Mouse (Mus musculus): ENCODE data around the gene Snx11. TPM values are rescaled to one million over a fixed set of nuclear protein-coding genes. Genes with fewer than 3 reads are reported as not detected.

Gene Snx11
- polyA plus RNA-seq, 1 experiment from 2014 or later, result 43.9 TPM

GRCm38 (mm10) chr11:96741995-96742394 lies 35.4 kb downstream of the Snx11 start:
- Histone ChIP-seq H3K4me1 (ENCODE audit: control insufficient read depth, insufficient read depth, low read length) (peaks cover 46% of the 10 kb centered on the region), H3K4me3 (ENCODE audit: low read depth, low read length) (0 out of 2 replicates have a peak overlapping the region, but pooled peaks have one; percentile 1), H3K36me3 (ENCODE audit: control insufficient read depth, insufficient read depth, low read length) (no peaks in the 10 kb centered on the region), H3K27me3 (ENCODE audit: control insufficient read depth, insufficient read depth, low read length) (no peaks in the 10 kb centered on the region), H3K9ac (replicated peaks; ENCODE audit: low read depth, low read length) (peak overlapping the region; percentile 53; the same call in 1 of the 2 replicates), H3K27ac (ENCODE audit: low read depth, low read length) (peak overlapping the region; percentile 95), H3K4me2 (ENCODE audit: low read depth, low read length) (peak overlapping the region; percentile 54), H3K9me3 (ENCODE audit: control insufficient read depth, low read length) (no peaks in the 10 kb centered on the region)
- peak; percentile 64 for ATAC-seq (ENCODE audit: low read depth)
- WGBS, result 6% methylated on average over 12 of the region's 12 CpGs

- H3K4me1 ChIP-seq (ENCODE audit: control insufficient read depth, insufficient read depth, low read length), result peaks cover 53% of the 10 kb centered on the region
- no peaks in the 10 kb centered on the region for H3K27me3 ChIP-seq (ENCODE audit: control insufficient read depth, insufficient read depth, low read length)
- peak overlapping the region; percentile 21; the same call in 1 of the 2 replicates for H3K4me3 ChIP-seq (ENCODE audit: low read depth, low read length)
- no peak for ATAC-seq (ENCODE audit: low read depth)
- H3K36me3 ChIP-seq (ENCODE audit: control insufficient read depth, insufficient read depth, low read length), result no peaks in the 10 kb centered on the region
- H3K9me3 ChIP-seq (ENCODE audit: control insufficient read depth, low read length), result no peaks in the 10 kb centered on the region
- WGBS, result 22% methylated on average over 12 of the region's 12 CpGs
- peak overlapping the region; percentile 53 for H3K9ac ChIP-seq (replicated peaks; ENCODE audit: low read depth, low read length)
- peak overlapping the region; percentile 95 for H3K27ac ChIP-seq (ENCODE audit: low read depth, low read length)
- peak overlapping the region; percentile 54 for H3K4me2 ChIP-seq (ENCODE audit: low read depth, low read length)
Observed at GRCm38 (mm10) chr11:96740796-96741195, 36.6 kb downstream of the Snx11 start.

- peak overlapping the region; percentile 26 for H3K4me2 ChIP-seq (ENCODE audit: low read depth, low read length)
- 28% methylated on average over 14 of the region's 14 CpGs for WGBS
Observed at GRCm38 (mm10) chr11:96737673-96738471, 39.5 kb downstream of the Snx11 start.

GRCm38 (mm10) chr11:96736361-96736760 lies 41.0 kb downstream of the Snx11 start:
- H3K27ac ChIP-seq (ENCODE audit: low read depth, low read length), result peak overlapping the region; percentile 83
- ATAC-seq (ENCODE audit: low read depth), result 0 out of 2 replicates have a peak, but pooled peaks have one; percentile 22
- WGBS, result 9% methylated on average over 11 of the region's 11 CpGs

More at GRCm38 (mm10) chr11:96737673-96738471, 39.5 kb downstream of the Snx11 start:
- Histone ChIP-seq H3K9ac (replicated peaks; ENCODE audit: low read depth, low read length) (peak overlapping the region; percentile 44), H3K36me3 (ENCODE audit: control insufficient read depth, insufficient read depth, low read length) (no peaks in the 10 kb centered on the region), H3K9me3 (ENCODE audit: control insufficient read depth, low read length) (no peaks in the 10 kb centered on the region), H3K27ac (ENCODE audit: low read depth, low read length) (peak overlapping the region; percentile 68), H3K27me3 (ENCODE audit: control insufficient read depth, insufficient read depth, low read length) (no peaks in the 10 kb centered on the region), H3K4me3 (ENCODE audit: low read depth, low read length) (no peak overlapping the region), H3K4me1 (ENCODE audit: control insufficient read depth, insufficient read depth, low read length) (peaks cover 50% of the 10 kb centered on the region)
- ATAC-seq (ENCODE audit: low read depth), result no peak

GRCm38 (mm10) chr11:96735908-96736307 lies 41.5 kb downstream of the Snx11 start:
- Histone ChIP-seq H3K4me2 (ENCODE audit: low read depth, low read length) (peak overlapping the region; percentile 34), H3K27me3 (ENCODE audit: control insufficient read depth, insufficient read depth, low read length) (no peaks in the 10 kb centered on the region), H3K9me3 (ENCODE audit: control insufficient read depth, low read length) (no peaks in the 10 kb centered on the region), H3K36me3 (ENCODE audit: control insufficient read depth, insufficient read depth, low read length) (no peaks in the 10 kb centered on the region), H3K9ac (replicated peaks; ENCODE audit: low read depth, low read length) (0 out of 2 replicates have a peak overlapping the region, but pooled peaks have one; percentile 21), H3K27ac (ENCODE audit: low read depth, low read length) (peak overlapping the region; percentile 83), H3K4me3 (ENCODE audit: low read depth, low read length) (peak overlapping the region; percentile 2; the same call in 1 of the 2 replicates), H3K4me1 (ENCODE audit: control insufficient read depth, insufficient read depth, low read length) (peaks cover 45% of the 10 kb centered on the region)
- peak; percentile 81; the same call in 1 of the 2 replicates for ATAC-seq (ENCODE audit: low read depth)
- 2% methylated on average over 19 of the region's 19 CpGs for WGBS

More at GRCm38 (mm10) chr11:96736361-96736760, 41.0 kb downstream of the Snx11 start:
- Histone ChIP-seq H3K4me2 (ENCODE audit: low read depth, low read length) (peak overlapping the region; percentile 34), H3K27me3 (ENCODE audit: control insufficient read depth, insufficient read depth, low read length) (no peaks in the 10 kb centered on the region), H3K4me1 (ENCODE audit: control insufficient read depth, insufficient read depth, low read length) (peaks cover 50% of the 10 kb centered on the region), H3K4me3 (ENCODE audit: low read depth, low read length) (no peak overlapping the region), H3K36me3 (ENCODE audit: control insufficient read depth, insufficient read depth, low read length) (no peaks in the 10 kb centered on the region), H3K9me3 (ENCODE audit: control insufficient read depth, low read length) (no peaks in the 10 kb centered on the region), H3K9ac (replicated peaks; ENCODE audit: low read depth, low read length) (peak overlapping the region; percentile 21; the same call in 1 of the 2 replicates)

- H3K27ac ChIP-seq (ENCODE audit: low read depth, low read length), result peak overlapping the region; percentile 62
- H3K4me1 ChIP-seq (ENCODE audit: control insufficient read depth, insufficient read depth, low read length), result peaks cover 36% of the 10 kb centered on the region
- no peak overlapping the region for H3K9ac ChIP-seq (replicated peaks; ENCODE audit: low read depth, low read length)
- H3K27me3 ChIP-seq (ENCODE audit: control insufficient read depth, insufficient read depth, low read length), result no peaks in the 10 kb centered on the region
- H3K4me3 ChIP-seq (ENCODE audit: low read depth, low read length), result no peak overlapping the region
- H3K9me3 ChIP-seq (ENCODE audit: control insufficient read depth, low read length), result no peaks in the 10 kb centered on the region
- 39% methylated on average over 4 of the region's 4 CpGs for WGBS
- H3K4me2 ChIP-seq (ENCODE audit: low read depth, low read length), result no peak overlapping the region
- no peak for ATAC-seq (ENCODE audit: low read depth)
- H3K36me3 ChIP-seq (ENCODE audit: control insufficient read depth, insufficient read depth, low read length), result no peaks in the 10 kb centered on the region
Observed at GRCm38 (mm10) chr11:96732657-96733056, 44.7 kb downstream of the Snx11 start.

- Histone ChIP-seq H3K27me3 (ENCODE audit: control insufficient read depth, insufficient read depth, low read length) (no peaks in the 10 kb centered on the region), H3K4me1 (ENCODE audit: control insufficient read depth, insufficient read depth, low read length) (peaks cover 22% of the 10 kb centered on the region), H3K4me2 (ENCODE audit: low read depth, low read length) (peak overlapping the region; percentile 9; the same call in 1 of the 2 replicates), H3K36me3 (ENCODE audit: control insufficient read depth, insufficient read depth, low read length) (no peaks in the 10 kb centered on the region), H3K9me3 (ENCODE audit: control insufficient read depth, low read length) (no peaks in the 10 kb centered on the region), H3K4me3 (ENCODE audit: low read depth, low read length) (no peak overlapping the region), H3K9ac (replicated peaks; ENCODE audit: low read depth, low read length) (no peak overlapping the region), H3K27ac (ENCODE audit: low read depth, low read length) (peak overlapping the region; percentile 55)
- 15% methylated on average over 5 of the region's 5 CpGs for WGBS
- 0 out of 2 replicates have a peak, but pooled peaks have one; percentile 9 for ATAC-seq (ENCODE audit: low read depth)
Observed at GRCm38 (mm10) chr11:96730327-96730726, 47.0 kb downstream of the Snx11 start.

GRCm38 (mm10) chr11:96729462-96729861 lies 47.9 kb downstream of the Snx11 start:
- no peak overlapping the region for H3K4me3 ChIP-seq (ENCODE audit: low read depth, low read length)
- peaks cover 19% of the 10 kb centered on the region for H3K4me1 ChIP-seq (ENCODE audit: control insufficient read depth, insufficient read depth, low read length)
- H3K9me3 ChIP-seq (ENCODE audit: control insufficient read depth, low read length), result no peaks in the 10 kb centered on the region
- no peak overlapping the region for H3K9ac ChIP-seq (replicated peaks; ENCODE audit: low read depth, low read length)
- H3K4me2 ChIP-seq (ENCODE audit: low read depth, low read length), result peak overlapping the region; percentile 6; the same call in 1 of the 2 replicates
- no peak for ATAC-seq (ENCODE audit: low read depth)
- 12% methylated on average over 9 of the region's 9 CpGs for WGBS
- H3K27me3 ChIP-seq (ENCODE audit: control insufficient read depth, insufficient read depth, low read length), result no peaks in the 10 kb centered on the region
- H3K27ac ChIP-seq (ENCODE audit: low read depth, low read length), result peak overlapping the region; percentile 55
- no peaks in the 10 kb centered on the region for H3K36me3 ChIP-seq (ENCODE audit: control insufficient read depth, insufficient read depth, low read length)

- no peaks in the 10 kb centered on the region for H3K9me3 ChIP-seq (ENCODE audit: control insufficient read depth, low read length)
- 54% methylated on average over 2 of the region's 2 CpGs for WGBS
- H3K4me2 ChIP-seq (ENCODE audit: low read depth, low read length), result no peak overlapping the region
- no peaks in the 10 kb centered on the region for H3K36me3 ChIP-seq (ENCODE audit: control insufficient read depth, insufficient read depth, low read length)
- H3K4me1 ChIP-seq (ENCODE audit: control insufficient read depth, insufficient read depth, low read length), result peaks cover 15% of the 10 kb centered on the region
- peak overlapping the region; percentile 39; the same call in 1 of the 2 replicates for H3K27ac ChIP-seq (ENCODE audit: low read depth, low read length)
- H3K27me3 ChIP-seq (ENCODE audit: control insufficient read depth, insufficient read depth, low read length), result no peaks in the 10 kb centered on the region
- H3K9ac ChIP-seq (replicated peaks; ENCODE audit: low read depth, low read length), result no peak overlapping the region
- no peak overlapping the region for H3K4me3 ChIP-seq (ENCODE audit: low read depth, low read length)
- no peak for ATAC-seq (ENCODE audit: low read depth)
Observed at GRCm38 (mm10) chr11:96728577-96728976, 48.8 kb downstream of the Snx11 start.

All from neural tube, embryonic 14.5 days (tissue).